ENCODE assay signal across 8 mouse cellular contexts in the genomic region with DNA sequence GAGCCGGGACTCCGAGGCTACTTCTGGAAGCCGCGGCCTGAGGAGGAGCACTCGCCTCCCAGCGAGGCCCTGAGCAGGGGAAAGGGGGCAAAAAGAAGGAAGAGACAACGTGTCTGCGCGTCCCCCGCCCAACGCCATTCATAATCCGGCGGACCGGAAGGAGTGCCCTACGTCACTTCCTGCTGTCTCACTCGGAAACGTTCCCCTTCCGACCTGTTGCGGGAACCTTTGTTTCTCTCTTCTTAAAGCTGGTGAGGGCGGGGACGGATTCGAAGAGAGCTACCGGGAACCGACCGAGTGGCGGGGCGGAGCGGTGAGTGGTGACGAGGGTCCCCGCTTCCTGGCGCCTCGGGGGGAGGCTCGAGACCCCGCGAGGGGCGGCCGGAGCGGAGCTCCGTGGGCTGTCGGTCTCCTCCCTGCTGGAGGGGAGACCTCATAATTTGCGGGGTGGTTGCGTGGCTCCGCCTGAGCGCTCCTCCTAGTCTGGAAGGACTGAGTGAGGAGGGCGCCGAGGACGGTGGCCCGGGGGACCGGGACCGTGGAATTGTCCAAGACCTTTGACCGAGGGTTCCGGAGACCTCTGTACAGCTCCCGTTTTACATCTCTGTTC. TPM values are rescaled to one million over a fixed set of nuclear protein-coding genes. Genes with fewer than 3 reads are reported as not detected.
DNase-seq lines count a peak whose midpoint lies in the region; ATAC-seq and TF ChIP-seq lines count a peak whose summit lies in the region.

A gene (plus strand): TSS at position 177 of the 610 bp plus-strand sequence.
A gene (minus strand): TSS at position 370 of the 610 bp plus-strand sequence.

- peak within 1 kb of the TSS; percentile 96 for H3K9ac ChIP-seq in heart, embryonic 11.5 days (ENCODE audit: low read depth, low read length)
- H3K9ac ChIP-seq in kidney, embryonic 16.5 days (replicated peaks; ENCODE audit: low read length), result peak within 1 kb of the TSS; percentile 98
- H3K9ac ChIP-seq in liver, adult 2 months (ENCODE audit: low read depth, low read length), result peak within 1 kb of the TSS; percentile 84

- peaks cover 66% of the 10 kb centered on the region for H3K79me3 ChIP-seq in C2C12 (ENCODE audit: low read depth)

- peaks cover 2% of the 10 kb centered on the region for H3K36me3 ChIP-seq in C2C12 (ENCODE audit: control insufficient read depth, insufficient read depth)
- H3K36me3 ChIP-seq in erythroblast, embryonic 14.5 days (ENCODE audit: control insufficient read depth), result peaks cover 9% of the 10 kb centered on the region
- no peaks in the 10 kb centered on the region for H3K36me3 ChIP-seq in heart, embryonic 11.5 days (ENCODE audit: control insufficient read depth, insufficient read depth, low read length)
- 0 out of 2 replicates have a peak, but pooled peaks cover 2% of the 10 kb centered on the region for H3K36me3 ChIP-seq in kidney, embryonic 16.5 days (ENCODE audit: insufficient read depth, low read length)
- peaks cover 2% of the 10 kb centered on the region; the same call in 1 of the 2 replicates for H3K36me3 ChIP-seq in liver, adult 2 months (ENCODE audit: control insufficient read depth, insufficient read depth, low read length)
- peaks cover 7% of the 10 kb centered on the region for H3K36me3 ChIP-seq in myocyte (ENCODE audit: control insufficient read depth, insufficient read depth)
- H3K36me3 ChIP-seq in splenic B cell, adult 2 months (ENCODE audit: control insufficient read depth, insufficient read depth, low read length, poor library complexity, severe bottlenecking), result no peaks in the 10 kb centered on the region

- H3K4me3 ChIP-seq in C2C12 (ENCODE audit: insufficient read depth, poor library complexity, severe bottlenecking), result peak within 1 kb of the TSS; percentile 74
- peak within 1 kb of the TSS; percentile 74 for H3K4me3 ChIP-seq in erythroblast, embryonic 14.5 days (replicated peaks)
- peak within 1 kb of the TSS; percentile 81 for H3K4me3 ChIP-seq in heart, embryonic 11.5 days (ENCODE audit: low read depth, low read length)
- H3K4me3 ChIP-seq in kidney, embryonic 16.5 days (ENCODE audit: low read length), result peak within 1 kb of the TSS; percentile 95
- peak within 1 kb of the TSS; percentile 83 for H3K4me3 ChIP-seq in liver, adult 2 months (ENCODE audit: insufficient read depth, low read depth, low read length)
- peak within 1 kb of the TSS; percentile 61 for H3K4me3 ChIP-seq in myocyte

- H3K27ac ChIP-seq in heart, embryonic 11.5 days (ENCODE audit: low read depth, low read length), result peak within 1 kb of the TSS; percentile 96
- peak within 1 kb of the TSS; percentile 98 for H3K27ac ChIP-seq in kidney, embryonic 16.5 days (ENCODE audit: low read length)
- peak within 1 kb of the TSS; percentile 69 for H3K27ac ChIP-seq in liver, adult 2 months (replicated peaks; ENCODE audit: insufficient read depth, low read depth, low read length)

- H3ac ChIP-seq in C2C12 (ENCODE audit: control insufficient read depth, insufficient read length, low read depth) (peak within 1 kb of the TSS; percentile 86), myocyte (ENCODE audit: control insufficient read depth, insufficient read length) (peak within 1 kb of the TSS; percentile 65)

- H3K9me3 ChIP-seq in erythroblast, embryonic 14.5 days (ENCODE audit: control insufficient read depth, low read length), result no peaks in the 10 kb centered on the region
- no peaks in the 10 kb centered on the region for H3K9me3 ChIP-seq in heart, embryonic 11.5 days (replicated peaks; ENCODE audit: control insufficient read depth, low read length)
- no peaks in the 10 kb centered on the region for H3K9me3 ChIP-seq in kidney, embryonic 16.5 days (ENCODE audit: low read length)

- H3K79me2 ChIP-seq in C2C12 (ENCODE audit: control insufficient read depth, insufficient read depth), result peaks cover 95% of the 10 kb centered on the region
- H3K79me2 ChIP-seq in liver, adult 2 months (ENCODE audit: control insufficient read depth, insufficient read depth, low read length), result peaks cover 5% of the 10 kb centered on the region; the same call in 1 of the 2 replicates
- H3K79me2 ChIP-seq in myocyte (ENCODE audit: control insufficient read depth, insufficient read depth), result peaks cover 70% of the 10 kb centered on the region

- peaks cover 40% of the 10 kb centered on the region for H3K4me1 ChIP-seq in erythroblast, embryonic 14.5 days (ENCODE audit: control insufficient read depth)
- H3K4me1 ChIP-seq in heart, embryonic 11.5 days (ENCODE audit: control insufficient read depth, insufficient read depth, low read length), result peaks cover 11% of the 10 kb centered on the region; the same call in 1 of the 2 replicates
- H3K4me1 ChIP-seq in kidney, embryonic 16.5 days (ENCODE audit: insufficient read depth, low read length), result peaks cover 24% of the 10 kb centered on the region
- peaks cover 6% of the 10 kb centered on the region; the same call in 1 of the 2 replicates for H3K4me1 ChIP-seq in liver, adult 2 months (ENCODE audit: control insufficient read depth, insufficient read depth, low read length)

- H3K27me3 ChIP-seq in C2C12 (ENCODE audit: control insufficient read depth, insufficient read depth, insufficient read length) (no peaks in the 10 kb centered on the region), myocyte (ENCODE audit: control insufficient read depth, insufficient read depth, insufficient read length) (no peaks in the 10 kb centered on the region)
- H3K27me3 ChIP-seq in erythroblast, embryonic 14.5 days (ENCODE audit: control insufficient read depth), result no peaks in the 10 kb centered on the region
- no peaks in the 10 kb centered on the region for H3K27me3 ChIP-seq in heart, embryonic 11.5 days (ENCODE audit: control insufficient read depth, insufficient read depth, low read length)
- no peaks in the 10 kb centered on the region for H3K27me3 ChIP-seq in kidney, embryonic 16.5 days (ENCODE audit: insufficient read depth, low read length)
- H3K27me3 ChIP-seq in liver, adult 2 months (ENCODE audit: control insufficient read depth, insufficient read depth, low read length), result no peaks in the 10 kb centered on the region
- H3K27me3 ChIP-seq in splenic B cell, adult 2 months (ENCODE audit: control insufficient read depth, insufficient read depth, low read length, poor library complexity, severe bottlenecking), result no peaks in the 10 kb centered on the region

- peak; percentile 98 for DNase-seq in brain, embryonic 14.5 days (ENCODE audit: low read depth)
- peak; percentile 82 for DNase-seq in liver, adult 2 months (ENCODE audit: extremely low read depth, low read depth, low spot score)
- DNase-seq in splenic B cell, adult 2 months (ENCODE audit: low read depth, low spot score), result peak; percentile 95

- under 1% methylated on average over 53 of the region's 53 CpGs for WGBS in heart, embryonic 11.5 days (ENCODE audit: insufficient replicate concordance)
- under 1% methylated on average over 53 of the region's 53 CpGs for WGBS in kidney, embryonic 16.5 days
- WGBS in liver, adult 2 months, result under 1% methylated on average over 53 of the region's 53 CpGs

- peak within 1 kb of the TSS; percentile 77 for H3K4me2 ChIP-seq in heart, embryonic 11.5 days
- H3K4me2 ChIP-seq in kidney, embryonic 16.5 days (replicated peaks; ENCODE audit: low read depth, low read length), result peak within 1 kb of the TSS; percentile 80
- peak within 1 kb of the TSS; percentile 90 for H3K4me2 ChIP-seq in myocyte (ENCODE audit: low read depth)

- peak; percentile 96 for ATAC-seq in heart, embryonic 11.5 days (replicated peaks; ENCODE audit: insufficient number of reproducible peaks, low FRiP score, low TSS enrichment)
- peak; percentile 98 for ATAC-seq in kidney, embryonic 16.5 days (ENCODE audit: low FRiP score, low TSS enrichment)

- no peak for TF ChIP-seq CTCF in C2C12 (IDR thresholded peaks at IDR 0.05; ENCODE audit: control insufficient read depth, insufficient read depth, insufficient read length)
- no peak for TF ChIP-seq CTCF in brain, embryonic 14.5 days (IDR thresholded peaks at IDR 0.05; ENCODE audit: borderline replicate concordance, extremely low read depth, insufficient read depth, insufficient read length)
- no peak for TF ChIP-seq CTCF in liver, adult 2 months (IDR thresholded peaks at IDR 0.05; ENCODE audit: low read depth, low read length)

- peak; percentile 77 for TF ChIP-seq POLR2A in brain, embryonic 14.5 days (IDR thresholded peaks at IDR 0.05; ENCODE audit: borderline replicate concordance, extremely low read depth, insufficient read depth, insufficient read length, poor library complexity, severe bottlenecking)
- peak; percentile 38; the same call in 1 of the 2 replicates for TF ChIP-seq POLR2A in liver, adult 2 months (IDR thresholded peaks at IDR 0.05; ENCODE audit: extremely low read depth, insufficient read depth, low read length)
- TF ChIP-seq POLR2A in myocyte (IDR thresholded peaks at IDR 0.05; ENCODE audit: insufficient read length, low read depth), result peak; percentile 93

TF ChIP-seq in C2C12, 6 proteins besides CTCF, POLR2A, EP300 and RAD21:
- TF ChIP-seq USF1 (IDR thresholded peaks at IDR 0.05; ENCODE audit: low read depth), result no peak
- TF ChIP-seq MAX (IDR thresholded peaks at IDR 0.05), result peak; percentile 41

TF ChIP-seq in myocyte, 11 proteins besides CTCF, POLR2A, EP300 and RAD21:
- TF ChIP-seq E2F4 (IDR thresholded peaks at IDR 0.05; ENCODE audit: insufficient read depth), result peak; percentile 74
- no peak for TF ChIP-seq CEBPB (IDR thresholded peaks at IDR 0.05; ENCODE audit: insufficient read depth, poor library complexity, severe bottlenecking)
- TF ChIP-seq MAX (IDR thresholded peaks at IDR 0.05; ENCODE audit: low read depth), result peak; percentile 61
- TF ChIP-seq POLR2AphosphoS2 (IDR thresholded peaks at IDR 0.05; ENCODE audit: insufficient read length, low read depth), result peak; percentile 93

RNA-seq across cellular contexts. Expression of the first gene that starts in this region (rescaled TPM):
- polyA plus RNA-seq in C2C12 (2012; fragmentation: generic; extraction: Trizol) (8.1 TPM), myocyte (2012; fragmentation: generic; extraction: Trizol) (6.8 TPM)
- 15.1 and 16.2 TPM in 2 replicates for polyA plus RNA-seq in brain, embryonic 14.5 days (2012; rRNA removed)
- polyA plus RNA-seq in erythroblast, embryonic 14.5 days (2012), result 0.32 and 0.35 TPM in 2 replicates
- 15.0 and 16.4 TPM in 2 replicates for polyA plus RNA-seq in heart, embryonic 11.5 days (2014; fragmentation: Nextera tagmentation; extraction: Ambion mirVana)
- 24.5 and 26.5 TPM in 2 replicates for polyA plus RNA-seq in kidney, embryonic 16.5 days (2015; fragmentation: Nextera tagmentation; extraction: Ambion mirVana)
- total RNA-seq in liver, adult 2 months (2014; rRNA removed), result 4.1 and 4.6 TPM in 2 replicates
- 1.5 and 3.0 TPM in 2 replicates for polyA plus RNA-seq in liver, adult 2 months (2012; rRNA removed)

RNA-seq across cellular contexts. Expression of the second gene that starts in this region (rescaled TPM):
- polyA plus RNA-seq in C2C12 (2012; fragmentation: generic; extraction: Trizol) (13.1 TPM), myocyte (2012; fragmentation: generic; extraction: Trizol) (7.3 TPM)
- polyA plus RNA-seq in brain, embryonic 14.5 days (2012; rRNA removed), result 10.6 and 11.3 TPM in 2 replicates
- polyA plus RNA-seq in erythroblast, embryonic 14.5 days (2012), result 0.38 and 0.44 TPM in 2 replicates
- 5.0 and 8.4 TPM in 2 replicates for polyA plus RNA-seq in heart, embryonic 11.5 days (2014; fragmentation: Nextera tagmentation; extraction: Ambion mirVana)
- polyA plus RNA-seq in kidney, embryonic 16.5 days (2015; fragmentation: Nextera tagmentation; extraction: Ambion mirVana), result 6.6 and 7.1 TPM in 2 replicates
- 2.1 and 4.8 TPM in 2 replicates for total RNA-seq in liver, adult 2 months (2014; rRNA removed)
- polyA plus RNA-seq in liver, adult 2 months (2012; rRNA removed), result 1.2 and 1.7 TPM in 2 replicates

Comparison
In these comparisons a context has a peak if more than half of its experiments do, and no peak if none do; other contexts are left out.
1. Peak in every context shown above with its lines: DNase-seq, ATAC-seq, H3K4me3 ChIP-seq and H3K27ac ChIP-seq.
2. POLR2A ChIP-seq: peak in every context shown above with its lines; median percentile 93 in myocyte; 77 in brain, embryonic 14.5 days; 38 in liver, adult 2 months.